Mouse (Mus musculus) G1E (cell line): Measurements from ENCODE around the gene Tiam2. TPM values are rescaled to one million over a fixed set of nuclear protein-coding genes. Genes with fewer than 3 reads are reported as not detected.
A peak's percentile ranks its signal among the peaks of the same experiment; 100 is the strongest.

Experiments
- ATAC-seq: 2 replicates; pipeline ENCODE4 v1.8.0; 2016; ENCODE audit warnings: mild to moderate bottlenecking; ENCODE audit not compliant: insufficient number of reproducible peaks, poor library complexity, low FRiP score, severe bottlenecking; ENCODE audit errors: extremely low read depth
- DNase-seq: peaks from one replicate; pipeline ENCODE4 v3.0.0; 2012; ENCODE audit warnings: low spot score
- H3K27me3 ChIP-seq: 2 replicates; pipeline ENCODE4 v1.6.1; 2012; ENCODE audit warnings: mild to moderate bottlenecking, low read length, inconsistent platforms; ENCODE audit not compliant: insufficient read depth
- H3K36me3 ChIP-seq: replicated peaks from 2 replicates; pipeline ENCODE3; 2012; ENCODE audit warnings: mild to moderate bottlenecking, inconsistent platforms
- H3K4me1 ChIP-seq: 2 replicates; pipeline ENCODE4 v1.6.1; 2012; ENCODE audit warnings: low read depth, low read length, inconsistent platforms, mixed read lengths; ENCODE audit not compliant: insufficient read depth
- H3K4me3 ChIP-seq: 2 replicates; pipeline ENCODE4 v1.5.1; 2012; ENCODE audit warnings: low read depth, mild to moderate bottlenecking, inconsistent platforms, low read length, moderate library complexity, mixed read lengths
- H3K9me3 ChIP-seq: replicated peaks from 2 replicates; pipeline ENCODE4 v1.6.1; 2012; ENCODE audit warnings: inconsistent platforms
- CTCF ChIP-seq: IDR thresholded peaks from 2 replicates; pipeline ENCODE4 v1.5.1; 2012; ENCODE audit warnings: low read depth, low read length, inconsistent platforms, mixed read lengths
- GATA1 ChIP-seq: IDR thresholded peaks from 2 replicates; pipeline ENCODE4 v1.6.1; 2012; ENCODE audit warnings: borderline replicate concordance, low read length, inconsistent platforms, mixed read lengths
- GATA2 ChIP-seq: IDR thresholded peaks from 2 replicates; pipeline ENCODE4 v1.6.1; 2012; ENCODE audit warnings: low read depth, low read length, inconsistent platforms, borderline replicate concordance
- POLR2AphosphoS5 ChIP-seq: IDR thresholded peaks from 2 replicates; pipeline ENCODE4 v1.6.1; 2012; ENCODE audit warnings: low read depth, low read length, inconsistent platforms; ENCODE audit not compliant: insufficient replicate concordance
- TAL1 ChIP-seq: conservative IDR thresholded peaks from 2 replicates; pipeline ENCODE4 v1.6.1; 2012; ENCODE audit warnings: low read depth, low read length, inconsistent platforms, mixed read lengths
- polyA plus RNA-seq: library from polyadenylated mRNA; stranded (reverse); fragments of >175 nt; gene quantifications from 2 replicates; pipeline ENCODE4 v1.2.3, GENCODE M21; 2012
- total RNA-seq, 2 experiments: library from RNA; stranded (forward) in 1 of 2; stranded (reverse) in 1 of 2; fragments of 200-1000 nt in 1 of 2; fragments of >200 nt in 1 of 2; fragmentation: Nextera tagmentation in 1 of 2; gene quantifications; 2 replicates each; pipeline ENCODE4 v1.2.3; 2014 to 2017

Gene Tiam2
- total and polyA plus RNA-seq, 3 experiments: 0.49 TPM; not detected in 2

GRCm38 (mm10) chr17:3295097-3295496 is 31.3 kb upstream of the Tiam2 start:
- Histone ChIP-seq H3K9me3 (no peaks in the 10 kb centered on the region), H3K27me3 (no peaks in the 10 kb centered on the region), H3K4me1 (peaks cover 15% of the 10 kb centered on the region), H3K4me3 (no peak overlapping the region), H3K36me3 (peaks cover 4% of the 10 kb centered on the region)
- DNase-seq: no peak
- ATAC-seq: no peak
- TF ChIP-seq GATA2 (no peak), CTCF (no peak), GATA1 (no peak), POLR2AphosphoS5 (no peak), TAL1 (no peak)

- H3K4me3 ChIP-seq: no peak overlapping the region
- no peaks in the 10 kb centered on the region for H3K9me3 ChIP-seq
- no peaks in the 10 kb centered on the region for H3K36me3 ChIP-seq
- DNase-seq (no peak), ATAC-seq (no peak)
- TF ChIP-seq CTCF: no peak
- TF ChIP-seq TAL1: no peak
- TF ChIP-seq GATA2: no peak
- no peak for TF ChIP-seq POLR2AphosphoS5
- TF ChIP-seq GATA1: no peak
- no peaks in the 10 kb centered on the region for H3K27me3 ChIP-seq
- no peaks in the 10 kb centered on the region for H3K4me1 ChIP-seq
These were observed 26.9 kb upstream of the Tiam2 start for GRCm38 (mm10) chr17:3299487-3299886.

DNA sequence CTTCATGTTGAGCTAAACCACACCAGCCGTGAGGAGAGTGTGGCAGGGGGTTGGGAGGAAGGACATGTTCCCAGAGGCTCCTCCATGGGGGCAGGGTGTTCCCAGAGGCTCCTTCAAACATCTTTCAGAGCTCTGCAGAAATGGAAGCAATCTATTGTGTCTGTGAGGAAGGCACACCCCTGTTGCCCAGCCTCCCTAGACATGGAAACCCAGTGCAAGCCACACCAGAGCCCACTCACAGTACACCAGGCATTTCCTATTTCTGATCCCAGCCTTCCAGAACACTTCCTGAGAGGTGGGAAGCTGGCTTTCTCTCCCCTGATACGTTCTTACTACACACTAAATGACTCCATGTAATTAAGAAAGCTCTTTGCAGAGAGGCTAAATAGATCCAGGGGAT is 20.4 kb upstream of the Tiam2 start:
- no peak overlapping the region for H3K4me3 ChIP-seq
- H3K4me1 ChIP-seq: no peaks in the 10 kb centered on the region
- no peak for TF ChIP-seq CTCF
- TF ChIP-seq POLR2AphosphoS5: no peak
- no peak for TF ChIP-seq GATA2
- TF ChIP-seq GATA1: no peak
- no peak for TF ChIP-seq TAL1
- no peaks in the 10 kb centered on the region for H3K27me3 ChIP-seq
- ATAC-seq (no peak), DNase-seq (no peak)
- peaks cover 3% of the 10 kb centered on the region for H3K36me3 ChIP-seq
- no peaks in the 10 kb centered on the region for H3K9me3 ChIP-seq

- DNase-seq: peak; percentile 79
- no peak for TF ChIP-seq POLR2AphosphoS5
- TF ChIP-seq GATA1: no peak
- no peak for TF ChIP-seq CTCF
- no peak for TF ChIP-seq GATA2
- TF ChIP-seq TAL1: no peak
- Histone ChIP-seq H3K4me1 (no peaks in the 10 kb centered on the region; the same call in 1 of the 2 replicates), H3K4me3 (peak overlapping the region; percentile 68), H3K36me3 (no peaks in the 10 kb centered on the region), H3K27me3 (peaks cover 6% of the 10 kb centered on the region), H3K9me3 (no peaks in the 10 kb centered on the region)
- peak; percentile 71 for ATAC-seq
These were observed 12.4 kb upstream of the Tiam2 start for GRCm38 (mm10) chr17:3313711-3314624.

DNA sequence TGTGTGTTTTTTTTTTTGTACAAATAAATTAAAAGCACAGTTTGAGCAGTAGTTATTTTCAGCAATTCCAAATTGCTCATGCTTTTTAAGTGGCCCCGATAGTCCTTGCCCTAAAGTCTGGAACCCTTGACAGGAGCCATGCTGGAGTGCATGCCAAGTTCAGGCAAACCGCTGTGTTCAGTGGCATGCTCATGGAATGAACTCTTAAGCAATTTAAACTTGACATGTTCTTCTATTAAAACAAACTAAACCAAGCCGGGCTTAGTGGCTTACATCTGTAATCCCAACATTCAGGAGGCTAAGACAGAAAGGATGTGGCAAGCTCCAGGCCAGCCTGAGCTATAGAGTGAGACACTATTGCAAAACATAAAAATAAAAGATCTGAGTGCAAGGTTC is 11.8 kb upstream of the Tiam2 start:
- ATAC-seq: no peak

DNA sequence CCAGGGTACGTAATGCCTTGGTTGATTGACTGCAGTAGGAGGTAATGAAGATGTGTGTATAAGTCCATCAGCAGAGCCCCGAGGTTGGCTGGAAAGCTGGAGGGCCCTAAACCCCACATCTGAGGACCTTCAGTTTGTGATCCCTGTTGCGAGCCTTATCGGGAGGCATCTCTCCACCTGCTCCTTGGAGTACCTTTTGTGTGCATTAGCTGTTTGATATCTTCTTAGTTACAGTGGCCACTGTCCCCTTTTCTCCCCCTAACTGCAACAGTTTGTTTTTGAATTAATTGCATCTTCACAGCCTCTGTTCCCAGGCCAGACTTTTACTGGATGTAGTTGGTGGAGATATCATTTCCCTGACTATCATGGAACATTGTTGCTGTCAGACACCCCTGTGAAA is 10.8 kb upstream of the Tiam2 start:
- no peak for DNase-seq
- Histone ChIP-seq H3K4me1 (no peaks in the 10 kb centered on the region; the same call in 1 of the 2 replicates), H3K27me3 (peaks cover 6% of the 10 kb centered on the region), H3K9me3 (peaks cover 2% of the 10 kb centered on the region; the same call in 1 of the 2 replicates), H3K36me3 (no peaks in the 10 kb centered on the region), H3K4me3 (no peak overlapping the region)
- no peak for ATAC-seq
- no peak for TF ChIP-seq CTCF
- no peak for TF ChIP-seq GATA2
- no peak for TF ChIP-seq TAL1
- no peak for TF ChIP-seq GATA1
- no peak for TF ChIP-seq POLR2AphosphoS5

More for the DNA sequence above, 11.8 kb upstream of the Tiam2 start:
- DNase-seq: no peak
- Histone ChIP-seq H3K4me1 (no peaks in the 10 kb centered on the region; the same call in 1 of the 2 replicates), H3K9me3 (peaks cover 2% of the 10 kb centered on the region; the same call in 1 of the 2 replicates), H3K27me3 (peaks cover 6% of the 10 kb centered on the region), H3K36me3 (no peaks in the 10 kb centered on the region), H3K4me3 (peak overlapping the region; percentile 68; the same call in 1 of the 2 replicates)
- TF ChIP-seq POLR2AphosphoS5 (no peak), CTCF (no peak), GATA2 (no peak)
